Mouse (Mus musculus) gonadal fat pad, adult 2 months (tissue): ENCODE data around the gene Ccdc57. TPM values are rescaled to one million over a fixed set of nuclear protein-coding genes. Genes with fewer than 3 reads are reported as not detected.
"Not testable (repeated sequence)": the region's sequence is repeated elsewhere in the genome, so short reads cannot be mapped to it uniquely, and the experiment has no call there.

Source experiments
- DNase-seq: peaks from one replicate; pipeline ENCODE4 v3.0.0-alpha.2; 2012; ENCODE audit warnings: low read depth
- polyA plus RNA-seq: library from polyadenylated mRNA; depleted of rRNA; stranded (reverse); fragments of >200 nt; gene quantifications from 2 replicates; pipeline ENCODE4 v1.2.3, GENCODE M21; 2012

Ccdc57 gene
- polyA plus RNA-seq, 1 experiment = 5.6 TPM

DNA sequence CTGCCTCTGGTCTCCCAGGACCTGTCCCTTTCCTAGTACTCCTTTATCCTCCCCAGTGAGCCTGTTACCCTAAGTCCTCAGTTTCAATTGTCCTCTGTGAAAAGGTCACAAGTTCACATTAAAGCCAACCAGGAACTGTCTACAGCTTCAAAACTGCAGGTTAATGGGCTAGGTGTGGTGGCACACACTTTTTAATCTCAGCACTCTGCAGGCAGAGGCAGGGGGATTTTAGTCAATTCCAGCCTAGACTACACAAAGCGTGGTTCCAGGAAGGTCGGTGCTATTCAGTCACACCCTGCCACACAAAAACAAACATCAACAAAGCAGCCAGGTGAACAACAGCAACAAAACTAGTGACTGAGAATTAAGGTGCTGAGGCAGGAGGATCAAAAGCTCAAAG, 81.1 kb downstream of the Ccdc57 start:
- DNase-seq = no peak

DNA sequence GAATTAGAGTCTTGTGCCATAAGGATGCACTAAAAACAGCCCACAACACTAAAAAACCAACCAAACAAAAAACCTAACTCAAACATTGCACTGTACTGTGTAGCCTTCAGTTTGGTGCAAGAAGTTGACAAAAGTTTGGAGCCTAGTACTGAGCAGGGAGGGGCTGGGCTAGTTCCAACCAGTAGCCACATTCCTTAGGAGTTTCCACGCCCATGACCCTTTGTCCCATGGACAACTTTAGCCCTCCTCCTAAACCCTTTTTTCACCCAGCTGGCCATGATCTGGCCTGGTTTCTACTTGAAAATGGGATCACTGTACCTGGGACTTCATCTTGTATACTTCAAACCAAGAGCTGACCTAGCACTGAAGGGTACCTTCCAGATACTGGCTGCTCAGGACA, 81.5 kb downstream of the Ccdc57 start:
- no peak for DNase-seq

DNA sequence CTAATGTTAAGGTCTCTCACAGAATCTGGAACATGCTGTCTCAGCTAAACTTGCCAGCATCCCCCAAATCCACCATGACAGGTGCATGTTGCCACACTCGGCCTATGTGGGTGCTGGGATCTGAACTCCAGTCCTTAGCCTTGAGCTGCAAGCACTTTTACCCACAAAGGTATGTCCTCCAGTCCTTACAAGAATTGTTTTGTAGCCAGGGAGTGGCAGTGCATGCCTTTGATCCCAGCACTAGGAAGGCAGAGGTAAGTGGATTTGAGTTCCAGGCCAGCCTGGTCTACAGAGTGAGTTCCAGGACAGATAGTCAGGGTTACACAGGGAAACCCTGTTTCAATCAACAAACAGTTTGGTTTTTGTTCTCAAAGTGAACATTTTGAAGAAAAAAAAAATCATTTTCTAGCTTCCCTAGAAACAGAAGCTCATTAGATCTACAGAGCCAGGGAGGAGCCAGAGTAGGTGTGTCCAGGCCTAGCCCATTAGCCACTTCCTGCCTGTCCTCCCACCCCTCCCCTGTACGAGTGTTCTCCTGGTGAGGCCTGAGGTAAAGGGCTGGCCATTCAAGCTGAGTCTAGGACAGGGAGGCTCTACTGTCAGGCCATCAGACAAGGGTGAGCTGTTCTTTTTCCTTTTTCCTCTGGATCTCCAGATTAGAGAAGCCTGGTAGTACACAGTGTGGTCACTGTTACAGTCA, 82.2 kb downstream of the Ccdc57 start:
- no peak for DNase-seq

DNA sequence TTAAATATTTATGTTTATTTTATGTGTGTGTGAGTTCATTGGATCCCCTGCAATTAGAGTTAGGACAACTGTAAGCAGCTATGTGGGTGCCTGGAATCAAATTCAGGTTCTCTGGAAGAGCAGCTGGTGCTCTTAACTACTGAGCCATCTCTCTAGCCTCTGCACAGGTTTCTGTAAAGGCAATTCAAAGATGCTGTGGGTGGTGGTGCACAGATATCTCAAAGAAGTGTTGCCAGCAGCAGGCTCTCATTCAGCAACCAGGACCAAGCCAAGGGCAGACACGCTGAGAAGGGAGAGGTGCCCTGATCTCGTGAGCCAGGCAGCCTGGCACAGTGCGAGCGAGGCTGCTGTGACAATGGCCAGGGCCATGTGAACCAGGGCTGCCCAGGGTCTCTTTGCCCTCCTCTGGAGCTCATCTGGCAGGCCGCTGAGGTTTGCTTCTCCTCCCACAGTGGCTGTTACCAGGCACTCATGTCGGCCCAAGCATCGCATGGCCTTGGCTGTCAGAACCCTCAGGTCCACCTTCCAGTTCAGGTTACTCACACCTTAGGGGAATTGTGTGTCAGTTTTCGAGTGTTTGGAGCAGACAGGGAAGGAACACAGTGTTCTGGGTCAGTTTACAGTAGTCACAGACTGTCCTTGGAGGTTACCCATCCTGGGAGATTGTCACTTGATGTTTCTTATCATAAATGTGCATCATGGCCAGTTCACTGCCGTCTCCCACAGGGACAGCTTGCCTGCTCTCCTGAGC, 85.8 kb downstream of the Ccdc57 start:
- DNase-seq = no peak

DNA sequence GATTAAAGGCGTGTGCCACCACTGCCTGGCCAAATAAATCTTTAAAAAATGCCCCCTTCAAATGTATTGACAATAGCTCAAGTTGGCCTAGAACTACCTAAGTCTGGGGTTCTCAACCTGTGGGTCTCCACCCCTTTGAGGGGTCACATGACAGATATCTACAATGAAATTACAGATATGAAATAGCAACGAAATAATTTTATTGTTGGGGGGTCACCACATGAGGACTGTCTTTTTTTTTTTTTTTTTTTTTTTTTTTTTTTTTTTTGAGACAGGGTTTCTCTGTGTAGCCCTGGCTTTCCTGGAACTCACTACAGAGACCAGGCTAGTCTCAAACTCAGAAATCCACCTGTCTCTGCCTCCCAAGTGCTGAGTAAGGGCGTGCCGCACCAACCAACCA, 88.3 kb downstream of the Ccdc57 start:
- no peak for DNase-seq

DNA sequence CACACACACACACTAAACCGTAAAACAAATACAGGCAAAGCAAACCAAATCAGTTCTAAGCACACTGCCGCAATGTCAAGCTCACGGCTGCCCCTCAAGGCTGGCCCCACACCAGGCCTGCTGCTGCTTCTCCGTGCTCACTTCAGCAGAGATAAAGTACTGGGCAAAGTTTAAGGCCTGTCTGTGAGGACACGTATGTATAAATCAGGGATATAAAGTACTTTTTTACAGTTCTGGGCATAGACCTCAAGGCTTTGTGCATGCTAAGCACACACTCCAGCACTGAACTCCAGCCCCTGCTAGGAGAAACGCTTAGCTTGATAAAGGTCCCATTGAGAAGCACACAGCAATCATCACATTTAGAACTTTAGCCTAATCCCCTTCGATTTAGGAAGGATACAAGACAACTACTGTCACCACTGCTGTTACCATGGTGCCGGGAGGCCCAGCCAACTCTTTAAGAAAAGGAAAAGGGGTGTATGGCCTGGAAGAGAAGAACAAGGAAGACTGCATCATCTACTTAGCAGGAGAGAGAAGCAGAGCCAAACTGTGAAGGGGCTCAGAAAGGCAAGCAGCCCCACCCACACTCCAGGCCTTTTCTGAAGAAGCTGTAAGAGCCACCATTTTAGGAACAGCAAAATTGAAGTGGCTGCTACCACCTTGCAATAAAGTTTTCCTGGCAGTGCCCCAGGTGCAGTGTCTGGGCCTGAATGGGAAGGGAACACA, 99.0 kb downstream of the Ccdc57 start:
- no peak for DNase-seq

DNA sequence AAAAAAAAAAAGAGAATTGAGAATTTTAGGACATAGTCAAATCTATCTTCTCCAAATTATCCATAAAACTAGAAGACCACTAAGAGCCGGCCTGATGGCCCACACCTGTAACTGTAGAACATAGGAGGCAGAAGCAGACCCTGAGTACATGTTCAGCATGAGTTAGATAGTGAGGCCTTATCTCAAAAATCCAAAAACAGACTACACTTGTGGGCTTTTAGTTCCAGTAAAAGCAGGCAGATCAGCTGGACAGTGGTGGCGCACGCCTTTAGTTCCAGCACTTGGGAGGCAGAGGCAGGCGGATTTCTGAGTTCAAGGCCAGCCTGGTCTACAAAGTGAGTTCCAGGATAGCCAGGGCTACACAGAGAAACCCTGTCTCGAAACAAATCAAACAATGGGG, 99.7 kb downstream of the Ccdc57 start:
- not testable (repeated sequence) for DNase-seq

DNA sequence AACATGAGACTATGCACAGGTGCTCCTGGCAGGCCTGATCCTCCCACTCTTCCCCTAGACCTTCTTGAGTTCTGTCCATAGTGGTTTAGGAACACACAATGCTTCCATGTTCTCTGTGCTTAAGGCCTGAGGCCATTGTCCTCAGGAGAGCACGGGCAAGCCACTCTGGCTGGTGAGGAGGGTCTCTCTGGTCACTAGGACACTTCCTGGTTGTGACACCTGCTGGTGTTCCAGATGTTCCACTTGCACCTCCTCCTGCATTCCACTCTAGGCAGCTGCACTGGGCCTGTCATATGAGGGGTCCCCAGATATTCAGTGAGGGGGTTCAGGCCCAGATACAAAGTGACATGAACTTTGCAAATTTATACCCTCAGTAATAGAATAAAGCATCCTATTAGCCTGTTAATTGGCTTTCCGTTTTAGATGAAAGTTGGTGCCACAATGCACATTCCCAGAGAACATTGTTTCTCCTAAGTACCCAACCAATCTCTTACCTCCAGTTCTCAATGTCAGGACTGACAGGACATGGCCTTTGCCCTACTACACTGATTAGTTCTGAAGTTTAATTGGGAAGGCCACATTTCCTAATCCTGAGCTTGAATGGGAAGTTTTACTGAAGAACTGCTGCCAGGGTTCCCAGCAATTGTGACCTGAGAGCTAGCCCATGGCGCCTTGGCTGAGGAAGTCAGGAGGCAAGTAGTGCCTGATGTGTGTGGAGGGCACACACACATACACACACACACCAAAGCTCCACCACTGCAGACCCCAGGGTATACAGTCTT, 100.8 kb downstream of the Ccdc57 start:
- DNase-seq = no peak

DNA sequence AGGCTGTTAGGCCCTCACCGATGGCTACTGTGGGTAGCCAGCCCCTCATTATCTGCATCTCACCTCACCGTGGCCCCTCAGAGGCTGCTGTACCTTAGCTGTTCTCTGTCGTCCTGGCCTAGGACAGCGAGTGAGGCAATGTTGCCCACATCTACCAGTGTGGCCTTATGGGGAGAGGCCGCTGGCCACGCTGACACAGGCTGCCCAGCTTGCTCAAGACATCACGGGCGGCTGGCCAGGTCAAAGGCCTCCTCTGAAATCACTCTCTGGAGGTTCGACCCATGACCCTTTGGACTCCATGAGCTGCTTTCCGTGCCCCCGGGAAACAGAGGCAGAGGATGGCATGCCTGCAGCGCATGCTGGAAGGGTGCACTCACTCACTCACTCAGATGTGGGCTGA, 102.0 kb downstream of the Ccdc57 start:
- no peak for DNase-seq

DNA sequence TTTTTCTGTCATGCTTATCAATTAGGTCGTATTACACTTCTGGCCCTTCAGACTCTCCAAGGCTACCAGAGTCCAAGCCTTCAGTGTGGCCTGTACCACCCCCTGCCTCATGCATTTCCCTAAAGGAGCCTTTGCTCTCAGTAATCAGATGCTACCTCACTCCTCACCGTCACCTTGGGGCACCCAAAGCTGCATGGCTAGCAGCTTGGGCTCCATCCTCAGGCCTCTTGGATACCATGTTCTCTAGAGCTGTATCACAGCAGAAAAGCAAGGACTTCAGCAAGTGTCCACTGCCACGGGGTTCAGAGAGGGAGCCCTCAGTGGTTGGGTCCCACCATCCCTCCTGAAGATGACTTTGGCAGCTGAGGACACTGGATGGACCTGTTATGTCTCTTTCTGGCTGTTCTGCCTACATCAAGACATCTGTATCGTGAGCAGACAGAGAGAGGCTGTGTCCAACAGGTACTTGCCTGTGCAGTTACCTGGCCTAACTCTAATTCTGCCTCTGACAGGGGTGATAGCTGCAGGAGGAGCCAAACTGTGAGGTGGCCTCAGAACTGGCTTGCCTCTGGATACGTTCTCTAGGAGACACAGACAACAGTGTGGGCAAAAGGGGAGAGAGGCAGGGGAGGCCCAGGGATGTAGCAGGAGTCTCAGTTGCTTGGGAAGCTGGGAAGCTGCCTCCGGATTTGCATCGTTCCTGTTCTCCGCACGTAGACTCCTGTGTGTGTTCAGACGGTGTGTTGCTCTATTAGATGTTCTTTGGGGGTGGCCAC, 102.7 kb downstream of the Ccdc57 start:
- DNase-seq = no peak

DNA sequence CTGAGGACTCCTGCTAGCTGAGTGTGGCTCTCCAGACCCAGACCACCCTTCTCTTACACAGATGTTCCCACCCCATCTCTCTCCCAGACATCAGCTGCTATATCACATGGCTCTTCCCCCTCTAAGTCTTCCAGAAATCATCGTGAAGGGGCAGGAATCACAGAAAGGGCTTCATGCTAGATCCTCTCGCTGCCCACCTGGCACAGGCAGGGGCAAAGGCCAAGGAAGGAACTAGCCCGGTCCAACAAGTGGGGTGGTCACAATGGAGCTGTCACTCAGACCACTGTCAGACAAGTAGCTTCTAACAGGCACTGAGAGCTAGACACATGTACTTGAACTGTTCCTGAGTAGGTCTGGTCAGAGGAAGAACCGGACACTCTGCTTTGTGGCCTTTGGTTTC, 104.3 kb downstream of the Ccdc57 start:
- no peak for DNase-seq

DNA sequence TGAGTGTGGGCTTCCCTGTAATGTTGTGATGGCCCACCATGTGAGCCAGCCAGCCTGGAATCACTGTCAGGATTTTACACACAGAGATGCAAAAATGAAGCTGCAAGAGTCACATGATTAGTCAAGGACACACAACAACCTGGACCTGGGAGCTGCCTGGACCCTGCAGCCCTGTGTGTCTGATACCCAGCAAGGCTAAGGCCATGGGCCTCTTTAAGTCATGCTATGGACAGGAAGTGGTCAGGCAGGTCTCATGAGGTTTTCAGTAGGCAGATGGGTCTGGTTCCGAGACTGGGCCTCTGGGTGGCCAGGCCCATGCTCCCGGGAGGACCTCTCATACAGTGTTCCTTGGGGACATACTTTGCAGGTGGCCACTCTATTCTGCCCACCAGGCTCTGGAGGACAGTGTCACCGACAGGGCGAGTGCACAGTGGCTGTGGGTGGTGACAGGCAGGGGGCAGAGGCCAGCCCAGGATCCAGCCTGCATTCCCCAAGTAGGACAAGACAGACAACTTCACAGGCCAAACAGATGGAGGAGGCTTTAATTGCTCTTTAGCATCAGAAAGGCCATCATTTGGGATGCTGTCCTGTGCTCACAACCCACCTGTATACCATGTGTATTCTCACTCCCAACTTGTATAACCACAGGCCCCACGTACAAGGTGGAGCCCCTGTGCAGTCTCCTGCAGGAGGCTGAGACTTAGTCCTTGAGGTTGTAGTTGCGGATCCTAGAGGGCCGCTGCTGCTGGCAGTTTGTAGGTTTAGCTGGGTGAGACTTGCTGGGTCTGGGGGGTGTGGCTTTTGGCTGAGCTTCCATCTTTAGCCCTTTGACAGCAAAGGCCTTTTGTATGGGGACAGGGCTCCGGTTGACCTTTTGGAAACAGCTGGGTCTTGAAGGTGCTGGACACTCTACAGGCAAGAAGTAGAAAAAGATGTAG, 106.4 kb downstream of the Ccdc57 start:
- DNase-seq = no peak

DNA sequence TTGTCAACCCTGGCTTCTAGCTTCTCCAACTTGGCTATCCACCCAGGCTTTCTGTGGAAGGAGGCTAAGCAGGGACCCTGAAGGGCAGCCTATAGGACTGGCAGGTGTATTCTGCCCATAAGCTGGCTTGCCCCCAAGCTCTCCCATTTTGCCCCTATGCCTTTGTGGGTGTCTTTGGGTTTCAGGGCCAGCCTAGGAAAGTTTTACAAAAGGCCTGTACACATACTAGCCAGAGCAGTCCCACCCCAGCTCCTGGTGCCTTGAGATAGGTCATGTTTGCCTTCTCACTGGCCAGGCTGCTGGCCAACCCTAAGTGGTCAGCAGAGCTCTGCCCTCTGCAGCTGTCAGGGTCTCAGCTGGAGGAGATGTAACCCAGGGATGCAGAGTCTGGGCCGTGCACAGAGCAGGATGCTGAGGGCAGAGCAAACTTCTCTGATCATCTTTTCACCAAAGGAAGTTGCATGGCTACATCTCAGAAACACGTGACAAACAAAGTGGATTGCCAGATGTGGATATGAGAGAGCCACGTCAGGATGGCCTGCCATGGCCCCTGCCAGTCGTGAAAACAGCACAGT, 107.3 kb downstream of the Ccdc57 start:
- DNase-seq = no peak

DNA sequence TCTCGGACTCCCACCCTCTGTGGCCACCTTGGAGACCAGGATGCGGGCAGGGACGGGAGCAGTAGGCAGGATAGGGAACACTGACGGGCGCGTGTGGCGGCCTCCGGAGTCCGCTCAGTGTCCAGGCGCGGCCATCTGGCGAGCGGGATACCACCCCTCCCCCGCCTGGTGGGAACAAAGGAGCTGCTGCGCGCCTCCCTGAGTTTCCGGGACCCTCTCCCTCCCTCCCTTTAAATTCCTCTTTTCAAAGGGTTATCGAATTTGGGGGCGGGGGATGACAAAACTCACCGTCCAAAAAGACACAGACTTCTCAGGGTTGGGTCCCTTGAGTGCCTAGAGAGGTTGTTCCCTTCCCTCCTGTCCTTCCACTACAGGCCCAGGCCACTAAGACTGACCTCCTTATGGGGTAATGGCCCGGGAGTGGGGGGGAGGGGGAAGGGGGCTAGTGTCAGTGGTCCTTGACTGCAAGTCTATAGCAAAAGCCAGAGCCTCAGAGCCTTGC, 107.8 kb downstream of the Ccdc57 start:
- no peak for DNase-seq

DNA sequence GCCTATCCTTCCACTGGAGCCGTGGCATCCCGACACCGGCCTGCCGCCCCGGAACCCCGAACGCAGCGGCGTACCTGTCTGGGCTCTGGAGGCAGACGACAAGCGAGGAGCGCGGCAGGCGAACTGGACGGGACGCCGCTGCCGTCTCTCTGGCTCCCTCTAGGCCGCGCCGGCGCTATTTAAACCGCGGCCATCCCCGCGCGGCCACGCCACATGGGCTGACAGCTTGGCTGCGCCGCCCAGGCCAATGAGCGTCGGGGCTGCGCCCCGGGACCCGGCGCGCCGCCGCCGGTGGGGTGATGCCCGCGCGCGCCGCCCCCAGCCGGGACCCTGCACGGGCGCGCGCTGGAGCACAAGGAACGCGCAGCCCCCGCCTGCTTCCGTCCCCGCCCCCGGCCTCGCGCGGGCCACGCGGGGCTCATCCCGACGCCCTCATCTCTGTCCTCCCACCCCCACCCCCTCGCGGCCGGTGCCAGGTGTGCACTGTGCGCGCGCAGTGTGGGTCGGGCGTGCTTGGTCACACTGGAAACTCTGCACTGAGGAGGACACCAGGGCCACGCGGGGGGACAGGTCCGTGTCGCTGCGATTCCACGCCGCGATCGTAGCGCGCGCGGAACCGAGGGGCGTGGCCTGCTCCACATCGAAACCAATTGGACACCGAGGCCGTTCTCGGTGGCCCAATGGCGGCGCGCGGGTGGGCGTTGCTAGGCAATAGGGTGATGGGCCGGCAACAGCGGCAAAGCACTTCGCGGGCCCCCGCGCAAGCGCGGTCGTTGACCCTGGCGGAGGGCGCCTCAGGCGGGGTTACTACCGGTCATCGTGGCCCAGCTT, 108.5 kb downstream of the Ccdc57 start, which contains the start of gene Fasn:
Gene Fasn, minus strand, starts transcription at position 592 of the 831 bp plus-strand sequence.
- DNase-seq = no peak

DNA sequence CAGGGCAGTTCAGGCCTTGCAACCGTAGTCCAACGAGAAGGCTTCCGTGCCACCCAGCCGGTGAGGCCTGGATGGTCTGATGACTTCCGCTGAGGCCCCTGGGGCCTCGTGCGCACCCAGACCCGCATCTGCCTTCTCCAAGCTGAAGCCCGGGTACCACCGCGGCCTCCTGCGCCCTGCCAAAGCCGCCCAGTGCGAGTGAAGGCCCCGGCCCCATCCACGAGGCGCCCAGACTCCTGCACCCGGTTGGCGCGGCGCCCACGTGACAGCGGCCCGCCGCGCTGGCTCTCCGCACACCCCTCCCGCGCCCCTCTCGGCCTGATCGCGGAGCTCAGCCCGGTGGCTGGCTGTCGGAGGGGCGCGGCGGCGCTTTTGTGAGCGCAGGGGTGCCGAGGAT, 109.1 kb downstream of the Ccdc57 start:
- no peak for DNase-seq

DNA sequence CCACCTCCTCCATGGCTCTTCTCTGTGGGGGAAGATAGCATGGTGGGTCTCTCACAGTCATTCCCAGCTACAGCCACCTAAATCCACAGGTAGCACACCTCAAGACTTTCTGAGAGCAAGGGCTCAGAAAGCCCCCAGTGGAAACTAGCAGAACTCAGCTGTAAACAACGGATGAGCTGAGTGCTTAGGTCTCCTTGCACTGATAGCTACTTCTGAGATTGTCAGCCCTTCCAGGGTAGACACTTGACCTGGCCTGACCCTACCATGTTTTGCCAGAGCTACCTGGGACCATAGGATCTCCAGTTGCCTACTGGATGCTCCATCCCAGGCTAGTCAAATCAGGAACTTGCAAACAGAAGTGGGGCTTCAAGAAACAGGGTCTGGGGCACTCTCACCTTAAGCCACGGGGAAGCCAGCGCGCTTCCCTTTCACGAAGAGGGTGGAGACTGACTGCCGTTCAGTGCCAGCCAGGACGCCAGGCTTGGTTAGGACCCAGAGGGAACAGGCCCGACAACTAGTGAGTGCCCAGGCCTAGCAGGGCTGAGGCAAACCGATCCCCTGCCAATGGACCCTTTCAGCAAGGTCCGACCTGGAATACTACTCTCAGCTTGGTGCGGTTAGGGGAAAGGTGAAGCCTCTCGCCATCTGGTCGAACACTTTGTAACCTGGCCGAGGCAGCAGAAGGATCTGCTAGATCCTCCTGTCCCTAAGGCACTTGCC, 109.7 kb downstream of the Ccdc57 start:
- no peak for DNase-seq

DNA sequence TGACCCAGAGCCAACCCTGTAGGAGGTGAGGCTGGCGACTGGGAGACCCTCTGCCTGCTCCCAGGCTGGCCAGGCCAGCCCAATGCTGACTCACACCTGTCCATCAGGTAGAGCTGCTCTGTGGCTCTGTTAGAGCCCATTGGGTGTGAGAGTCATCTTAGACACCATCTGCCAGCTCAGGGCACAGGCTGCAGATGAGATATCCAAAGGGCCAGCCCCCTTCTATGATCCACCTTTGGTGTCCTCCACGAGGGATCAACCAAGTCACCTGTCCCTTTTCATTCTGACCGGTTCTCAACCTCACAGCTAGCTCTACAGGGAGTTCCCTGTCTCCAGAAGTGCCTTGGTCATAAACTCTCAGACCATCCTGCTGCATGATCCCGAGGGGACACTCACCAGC, 110.4 kb downstream of the Ccdc57 start:
- no peak for DNase-seq
